Mouse (Mus musculus): Measurements from ENCODE around the gene Sec13. TPM values are rescaled to one million over a fixed set of nuclear protein-coding genes. Genes with fewer than 3 reads are reported as not detected.

Gene Sec13
- polyA plus RNA-seq, 1 experiment from 2014 or later = 210 TPM

GRCm38 (mm10) chr6:113695766-113696355, 44.7 kb downstream of the Sec13 start:
- Histone ChIP-seq H3K9me3 (ENCODE audit: control insufficient read depth, low read length) (no peaks in the 10 kb centered on the region), H3K27ac (ENCODE audit: low read depth, low read length) (no peak overlapping the region), H3K9ac (replicated peaks; ENCODE audit: low read depth, low read length) (peak overlapping the region; percentile 48; the same call in 1 of the 2 replicates), H3K27me3 (ENCODE audit: control insufficient read depth, insufficient read depth, low read length) (no peaks in the 10 kb centered on the region), H3K4me1 (ENCODE audit: control insufficient read depth, insufficient read depth, low read length) (peaks cover 19% of the 10 kb centered on the region), H3K4me2 (ENCODE audit: low read depth, low read length) (peak overlapping the region; percentile 62), H3K4me3 (ENCODE audit: low read depth, low read length) (peak overlapping the region; percentile 84; the same call in 1 of the 2 replicates), H3K36me3 (ENCODE audit: control insufficient read depth, insufficient read depth, low read length) (no peaks in the 10 kb centered on the region)
- 63% methylated on average over 4 of the region's 4 CpGs for WGBS
- no peak for ATAC-seq (ENCODE audit: low read depth)

GRCm38 (mm10) chr6:113695203-113695602, 45.3 kb downstream of the Sec13 start:
- Histone ChIP-seq H3K27me3 (ENCODE audit: control insufficient read depth, insufficient read depth, low read length) (no peaks in the 10 kb centered on the region), H3K27ac (ENCODE audit: low read depth, low read length) (no peak overlapping the region), H3K9me3 (ENCODE audit: control insufficient read depth, low read length) (no peaks in the 10 kb centered on the region), H3K9ac (replicated peaks; ENCODE audit: low read depth, low read length) (no peak overlapping the region), H3K4me1 (ENCODE audit: control insufficient read depth, insufficient read depth, low read length) (peaks cover 20% of the 10 kb centered on the region), H3K36me3 (ENCODE audit: control insufficient read depth, insufficient read depth, low read length) (no peaks in the 10 kb centered on the region), H3K4me2 (ENCODE audit: low read depth, low read length) (no peak overlapping the region), H3K4me3 (ENCODE audit: low read depth, low read length) (no peak overlapping the region)
- ATAC-seq (ENCODE audit: low read depth) = no peak
- WGBS = 86% methylated on average over 1 of the region's 1 CpGs

DNA sequence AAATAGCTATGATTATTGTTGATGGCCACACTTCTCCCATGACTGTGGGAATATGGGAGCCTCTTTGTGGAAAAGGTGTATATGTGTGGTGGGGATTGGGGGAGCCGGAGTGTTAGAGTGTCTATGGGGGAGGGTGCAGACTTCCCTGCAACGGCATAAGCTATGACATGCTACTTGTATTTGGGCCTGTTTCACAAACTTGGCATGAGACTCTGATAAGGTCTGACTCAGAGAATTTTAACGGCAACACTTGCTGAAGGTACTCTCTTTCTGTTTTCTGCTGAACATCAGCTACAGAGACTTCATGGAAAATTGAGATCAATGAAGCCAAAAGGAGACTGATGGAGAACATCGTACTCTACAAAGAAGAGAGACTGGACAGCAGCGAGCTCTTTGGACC, 47.2 kb downstream of the Sec13 start:
- Histone ChIP-seq H3K27me3 (ENCODE audit: control insufficient read depth, insufficient read depth, low read length) (no peaks in the 10 kb centered on the region), H3K4me3 (ENCODE audit: low read depth, low read length) (no peak overlapping the region), H3K9me3 (ENCODE audit: control insufficient read depth, low read length) (no peaks in the 10 kb centered on the region), H3K9ac (replicated peaks; ENCODE audit: low read depth, low read length) (no peak overlapping the region), H3K36me3 (ENCODE audit: control insufficient read depth, insufficient read depth, low read length) (no peaks in the 10 kb centered on the region), H3K27ac (ENCODE audit: low read depth, low read length) (no peak overlapping the region), H3K4me1 (ENCODE audit: control insufficient read depth, insufficient read depth, low read length) (peaks cover 15% of the 10 kb centered on the region), H3K4me2 (ENCODE audit: low read depth, low read length) (no peak overlapping the region)
- no peak for ATAC-seq (ENCODE audit: low read depth)
- WGBS = 95% methylated on average over 5 of the region's 5 CpGs

GRCm38 (mm10) chr6:113692661-113693133, 47.8 kb downstream of the Sec13 start:
- H3K4me2 ChIP-seq (ENCODE audit: low read depth, low read length) = no peak overlapping the region
- no peak overlapping the region for H3K27ac ChIP-seq (ENCODE audit: low read depth, low read length)
- no peaks in the 10 kb centered on the region for H3K27me3 ChIP-seq (ENCODE audit: control insufficient read depth, insufficient read depth, low read length)
- no peak for ATAC-seq (ENCODE audit: low read depth)
- H3K4me3 ChIP-seq (ENCODE audit: low read depth, low read length) = no peak overlapping the region
- 79% methylated on average over 5 of the region's 5 CpGs for WGBS
- H3K9ac ChIP-seq (replicated peaks; ENCODE audit: low read depth, low read length) = no peak overlapping the region
- H3K4me1 ChIP-seq (ENCODE audit: control insufficient read depth, insufficient read depth, low read length) = peaks cover 9% of the 10 kb centered on the region; the same call in 1 of the 2 replicates
- no peaks in the 10 kb centered on the region for H3K9me3 ChIP-seq (ENCODE audit: control insufficient read depth, low read length)
- H3K36me3 ChIP-seq (ENCODE audit: control insufficient read depth, insufficient read depth, low read length) = no peaks in the 10 kb centered on the region

- no peak overlapping the region for H3K4me3 ChIP-seq (ENCODE audit: low read depth, low read length)
Measured at GRCm38 (mm10) chr6:113691084-113691462, 49.5 kb downstream of the Sec13 start.

DNA sequence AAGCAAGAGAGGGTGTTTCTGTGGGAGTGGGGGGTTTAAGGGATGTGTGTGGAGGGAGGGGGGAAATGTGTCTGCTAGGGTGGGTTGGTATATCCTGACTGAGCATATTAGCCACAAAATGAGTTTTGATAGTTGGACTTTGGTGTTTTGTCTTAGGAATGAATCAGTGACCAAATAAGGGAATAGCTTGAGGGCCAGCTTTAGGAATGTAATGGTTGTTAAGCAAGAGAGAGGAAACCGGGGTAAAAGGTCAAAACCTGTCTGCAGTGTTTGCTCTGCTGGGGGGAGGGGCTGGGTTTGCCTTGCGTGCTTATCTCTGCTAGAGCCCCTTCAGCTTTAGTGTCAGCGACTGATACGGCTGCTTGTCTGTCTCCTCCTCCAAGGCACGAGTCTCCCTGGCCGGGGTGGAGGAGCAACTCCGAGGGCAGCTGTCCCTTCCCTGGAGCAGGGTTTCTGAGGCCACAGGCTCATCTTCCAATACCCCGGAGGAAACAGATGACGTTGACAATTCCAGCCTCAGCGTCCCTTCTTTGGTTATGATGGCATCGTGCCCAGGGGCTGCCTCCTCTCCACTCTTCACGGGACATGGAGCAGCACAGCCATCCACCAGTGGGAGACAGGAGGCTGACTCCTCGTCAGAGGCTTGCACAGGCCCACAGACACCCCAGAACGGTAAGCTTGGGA, 50.0 kb downstream of the Sec13 start:
- ATAC-seq (ENCODE audit: low read depth) = peak; percentile 24; the same call in 1 of the 2 replicates
- Histone ChIP-seq H3K9me3 (ENCODE audit: control insufficient read depth, low read length) (no peaks in the 10 kb centered on the region), H3K27ac (ENCODE audit: low read depth, low read length) (peak overlapping the region; percentile 11), H3K9ac (replicated peaks; ENCODE audit: low read depth, low read length) (no peak overlapping the region), H3K27me3 (ENCODE audit: control insufficient read depth, insufficient read depth, low read length) (no peaks in the 10 kb centered on the region), H3K4me2 (ENCODE audit: low read depth, low read length) (peak overlapping the region; percentile 16; the same call in 1 of the 2 replicates), H3K36me3 (ENCODE audit: control insufficient read depth, insufficient read depth, low read length) (no peaks in the 10 kb centered on the region), H3K4me3 (ENCODE audit: low read depth, low read length) (no peak overlapping the region), H3K4me1 (ENCODE audit: control insufficient read depth, insufficient read depth, low read length) (peaks cover 6% of the 10 kb centered on the region; the same call in 1 of the 2 replicates)
- whole genome bisulfite sequencing = 7% methylated on average over 14 of the region's 14 CpGs

More at GRCm38 (mm10) chr6:113691084-113691462, 49.5 kb downstream of the Sec13 start:
- H3K9me3 ChIP-seq (ENCODE audit: control insufficient read depth, low read length) = no peaks in the 10 kb centered on the region
- peak overlapping the region; percentile 11 for H3K27ac ChIP-seq (ENCODE audit: low read depth, low read length)
- peaks cover 7% of the 10 kb centered on the region; the same call in 1 of the 2 replicates for H3K4me1 ChIP-seq (ENCODE audit: control insufficient read depth, insufficient read depth, low read length)
- H3K27me3 ChIP-seq (ENCODE audit: control insufficient read depth, insufficient read depth, low read length) = no peaks in the 10 kb centered on the region
- no peaks in the 10 kb centered on the region for H3K36me3 ChIP-seq (ENCODE audit: control insufficient read depth, insufficient read depth, low read length)
- no peak overlapping the region for H3K9ac ChIP-seq (replicated peaks; ENCODE audit: low read depth, low read length)
- H3K4me2 ChIP-seq (ENCODE audit: low read depth, low read length) = no peak overlapping the region
- no peak for ATAC-seq (ENCODE audit: low read depth)
- WGBS = 84% methylated on average over 4 of the region's 4 CpGs

DNA sequence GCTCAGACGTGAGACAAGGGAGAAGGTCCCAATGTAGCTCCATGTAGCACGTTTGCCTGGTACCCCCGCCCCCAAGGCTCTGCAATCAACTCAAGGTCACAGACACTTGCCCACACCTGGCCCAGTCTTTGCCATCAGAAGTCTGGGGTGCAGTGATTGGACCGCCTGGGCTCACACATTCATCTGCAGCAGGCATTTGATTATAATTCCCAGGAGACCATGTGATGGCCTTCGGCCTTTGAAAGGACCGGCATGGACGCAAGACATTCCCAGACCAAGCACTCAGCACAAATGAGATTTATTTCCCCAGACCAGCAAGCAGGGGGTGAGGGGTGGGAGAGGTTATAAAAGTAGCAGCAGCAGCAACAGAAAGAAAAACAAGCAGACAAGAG, 50.5 kb downstream of the Sec13 start:
- peak; percentile 31; the same call in 1 of the 2 replicates for ATAC-seq (ENCODE audit: low read depth)
- H3K27ac ChIP-seq (ENCODE audit: low read depth, low read length) = no peak overlapping the region
- H3K36me3 ChIP-seq (ENCODE audit: control insufficient read depth, insufficient read depth, low read length) = no peaks in the 10 kb centered on the region
- no peak overlapping the region for H3K9ac ChIP-seq (replicated peaks; ENCODE audit: low read depth, low read length)
- H3K4me3 ChIP-seq (ENCODE audit: low read depth, low read length) = no peak overlapping the region
- H3K4me2 ChIP-seq (ENCODE audit: low read depth, low read length) = no peak overlapping the region; the same call in 1 of the 2 replicates
- 7% methylated on average over 7 of the region's 7 CpGs for WGBS
- no peaks in the 10 kb centered on the region for H3K9me3 ChIP-seq (ENCODE audit: control insufficient read depth, low read length)
- no peaks in the 10 kb centered on the region for H3K27me3 ChIP-seq (ENCODE audit: control insufficient read depth, insufficient read depth, low read length)
- H3K4me1 ChIP-seq (ENCODE audit: control insufficient read depth, insufficient read depth, low read length) = peaks cover 6% of the 10 kb centered on the region; the same call in 1 of the 2 replicates

GRCm38 (mm10) chr6:113686551-113687125, 53.9 kb downstream of the Sec13 start:
- no peak overlapping the region for H3K9ac ChIP-seq (replicated peaks; ENCODE audit: low read depth, low read length)
- peaks cover 6% of the 10 kb centered on the region; the same call in 1 of the 2 replicates for H3K4me1 ChIP-seq (ENCODE audit: control insufficient read depth, insufficient read depth, low read length)
- H3K4me3 ChIP-seq (ENCODE audit: low read depth, low read length) = no peak overlapping the region
- no peak overlapping the region for H3K4me2 ChIP-seq (ENCODE audit: low read depth, low read length)
- H3K36me3 ChIP-seq (ENCODE audit: control insufficient read depth, insufficient read depth, low read length) = no peaks in the 10 kb centered on the region
- WGBS = 51% methylated on average over 8 of the region's 8 CpGs
- no peaks in the 10 kb centered on the region for H3K9me3 ChIP-seq (ENCODE audit: control insufficient read depth, low read length)
- no peaks in the 10 kb centered on the region for H3K27me3 ChIP-seq (ENCODE audit: control insufficient read depth, insufficient read depth, low read length)
- no peak overlapping the region for H3K27ac ChIP-seq (ENCODE audit: low read depth, low read length)
- ATAC-seq (ENCODE audit: low read depth) = no peak
